Mouse (Mus musculus) forebrain, embryonic 14.5 days (tissue): Measurements from ENCODE around the gene Zfp954. TPM values are rescaled to one million over a fixed set of nuclear protein-coding genes. Genes with fewer than 3 reads are reported as not detected.
"Not testable (repeated sequence)": the region's sequence is repeated elsewhere in the genome, so short reads cannot be mapped to it uniquely, and the experiment has no call there.

Source experiments
- ATAC-seq: fragments of 200-750 bp; cut with Nextera tagmentation; 2 replicates; pipeline ENCODE4 v1.8.0; 2017; ENCODE audit warnings: mild to moderate bottlenecking, moderate library complexity
- DNase-seq: peaks from one replicate; pipeline ENCODE4 v3.0.0-alpha.2; 2015; ENCODE audit warnings: low spot score
- H3K27ac ChIP-seq: fragments of 300-500 bp; sonication (generic); 2 replicates; pipeline ENCODE4 v1.5.1; 2014; ENCODE audit warnings: low read depth, mild to moderate bottlenecking, control low read depth, low read length, moderate library complexity
- H3K27me3 ChIP-seq: fragments of 300-500 bp; sonication (generic); replicated peaks from 2 replicates; pipeline ENCODE4 v1.6.1; 2014; ENCODE audit warnings: low read length, control low read depth, mixed read lengths; ENCODE audit not compliant: control insufficient read depth, insufficient read depth
- H3K36me3 ChIP-seq: fragments of 300-500 bp; sonication (generic); 2 replicates; pipeline ENCODE4 v1.6.1; 2014; ENCODE audit warnings: low read length, control low read depth; ENCODE audit not compliant: control insufficient read depth, insufficient read depth
- H3K4me1 ChIP-seq: fragments of 300-500 bp; sonication (generic); 2 replicates; pipeline ENCODE4 v1.6.1; 2014; ENCODE audit warnings: antibody characterized with exemption, low read length, control low read depth; ENCODE audit not compliant: control insufficient read depth, insufficient read depth
- H3K4me2 ChIP-seq: fragments of 300-500 bp; sonication (generic); 2 replicates; pipeline ENCODE4 v1.6.1; 2014; ENCODE audit warnings: mild to moderate bottlenecking, control low read depth, low read length
- H3K4me3 ChIP-seq: fragments of 300-500 bp; sonication (generic); 2 replicates; pipeline ENCODE4 v1.5.1; 2014; ENCODE audit warnings: low read depth, low read length, control low read depth
- H3K9ac ChIP-seq: fragments of 300-500 bp; sonication (generic); 2 replicates; pipeline ENCODE4 v1.6.1; 2014; ENCODE audit warnings: mild to moderate bottlenecking, low read length, control low read depth, moderate library complexity
- H3K9me3 ChIP-seq: fragments of 300-500 bp; sonication (generic); replicated peaks from 2 replicates; pipeline ENCODE4 v1.6.1; 2016; ENCODE audit warnings: low read length, control low read depth, mixed read lengths; ENCODE audit not compliant: control insufficient read depth
- WGBS: fragments of 180-500 bp; shearing (Covaris S2); extraction: QIAGEN DNeasy Blood & Tissue Kit; methylation state at CpG from one replicate; pipeline ENCODE4 v1.1.7; 2014; 5-methylcytosine and 5-hydroxymethylcytosine counted together
- polyA plus RNA-seq: library from polyadenylated mRNA; unstranded; fragments of >200 nt; fragmentation: Nextera tagmentation; extraction: Ambion mirVana; gene quantifications from 2 replicates; pipeline ENCODE4 v1.2.1, GENCODE M21; 2014

Zfp954 gene
- 32.9 and 35.5 TPM in 2 replicates for polyA plus RNA-seq

- peaks cover 7% of the 10 kb centered on the region for H3K4me1 ChIP-seq
- DNase-seq (peak; percentile 94), ATAC-seq (peak; percentile 93)
- under 1% methylated on average over 30 of the region's 30 CpGs for WGBS
- H3K27me3 ChIP-seq: no peaks in the 10 kb centered on the region
- H3K9ac ChIP-seq: peak within 1 kb of the TSS; percentile 77
- H3K4me3 ChIP-seq: peak within 1 kb of the TSS; percentile 60
- H3K4me2 ChIP-seq: peak within 1 kb of the TSS; percentile 64
- no peaks in the 10 kb centered on the region for H3K9me3 ChIP-seq
- peaks cover 23% of the 10 kb centered on the region for H3K36me3 ChIP-seq
- no peak within 1 kb of the TSS for H3K27ac ChIP-seq
These were observed at the start of gene Zfp954 for GRCm38 (mm10) chr7:7120921-7121601. Zfp954 (minus strand) TSS chr7:7121488.

- Histone ChIP-seq H3K36me3 (no peaks in the 10 kb centered on the region), H3K9me3 (no peaks in the 10 kb centered on the region), H3K27me3 (no peaks in the 10 kb centered on the region), H3K4me2 (no peak overlapping the region), H3K27ac (no peak overlapping the region), H3K4me3 (no peak overlapping the region), H3K4me1 (no peaks in the 10 kb centered on the region), H3K9ac (no peak overlapping the region)
- ATAC-seq (no peak), DNase-seq (no peak)
- WGBS: 92% methylated on average over 15 of the region's 15 CpGs
These were observed 24.8 kb upstream of the Zfp954 start for GRCm38 (mm10) chr7:7145991-7146608.

GRCm38 (mm10) chr7:7144215-7144614, 22.9 kb upstream of the Zfp954 start:
- Histone ChIP-seq H3K9me3 (no peaks in the 10 kb centered on the region), H3K4me1 (no peaks in the 10 kb centered on the region), H3K4me3 (no peak overlapping the region), H3K9ac (no peak overlapping the region), H3K27me3 (no peaks in the 10 kb centered on the region), H3K27ac (no peak overlapping the region), H3K36me3 (no peaks in the 10 kb centered on the region), H3K4me2 (no peak overlapping the region)
- no peak for DNase-seq
- 97% methylated on average over 1 of the region's 1 CpGs for WGBS
- ATAC-seq: no peak

GRCm38 (mm10) chr7:7136379-7136866, 15.1 kb upstream of the Zfp954 start, which contains the start of gene Zfp773:
Zfp773 (minus strand) TSS chr7:7136755.
- H3K27me3 ChIP-seq: no peaks in the 10 kb centered on the region
- WGBS: 7% methylated on average over 16 of the region's 16 CpGs
- ATAC-seq: peak; percentile 97
- H3K4me3 ChIP-seq: peak within 1 kb of the TSS; percentile 48
- H3K4me1 ChIP-seq: no peaks in the 10 kb centered on the region
- DNase-seq: peak; percentile 90
- peaks cover 18% of the 10 kb centered on the region for H3K36me3 ChIP-seq
- no peaks in the 10 kb centered on the region for H3K9me3 ChIP-seq
- peak within 1 kb of the TSS; percentile 65 for H3K4me2 ChIP-seq
- H3K27ac ChIP-seq: peak within 1 kb of the TSS; percentile 76
- peak within 1 kb of the TSS; percentile 75 for H3K9ac ChIP-seq

GRCm38 (mm10) chr7:7132751-7133150, 11.5 kb upstream of the Zfp954 start:
- H3K9ac ChIP-seq: no peak overlapping the region
- no peak for ATAC-seq
- no peak overlapping the region for H3K4me2 ChIP-seq
- no peak overlapping the region for H3K4me3 ChIP-seq
- peaks cover 25% of the 10 kb centered on the region for H3K36me3 ChIP-seq
- H3K27me3 ChIP-seq: no peaks in the 10 kb centered on the region
- H3K27ac ChIP-seq: no peak overlapping the region
- no peaks in the 10 kb centered on the region for H3K9me3 ChIP-seq
- no peak for DNase-seq
- no peaks in the 10 kb centered on the region for H3K4me1 ChIP-seq
- 67% methylated on average over 8 of the region's 8 CpGs for whole genome bisulfite sequencing

GRCm38 (mm10) chr7:7130491-7131124, 9.3 kb upstream of the Zfp954 start:
- peaks cover 25% of the 10 kb centered on the region for H3K36me3 ChIP-seq
- not testable (repeated sequence) for ATAC-seq, H3K27ac ChIP-seq, H3K9ac ChIP-seq, H3K4me3 ChIP-seq, H3K9me3 ChIP-seq, H3K27me3 ChIP-seq, DNase-seq, H3K4me2 ChIP-seq, H3K4me1 ChIP-seq
- 95% methylated on average over 14 of the region's 15 CpGs for WGBS

GRCm38 (mm10) chr7:7121602-7121980, 303 bp upstream of the Zfp954 start:
- H3K27ac ChIP-seq: no peak overlapping the region
- no peaks in the 10 kb centered on the region for H3K9me3 ChIP-seq
- H3K36me3 ChIP-seq: peaks cover 17% of the 10 kb centered on the region
- peaks cover 7% of the 10 kb centered on the region for H3K4me1 ChIP-seq
- H3K4me3 ChIP-seq: peak overlapping the region; percentile 60
- peak overlapping the region; percentile 64 for H3K4me2 ChIP-seq
- no peak for DNase-seq
- no peak overlapping the region for H3K9ac ChIP-seq
- H3K27me3 ChIP-seq: no peaks in the 10 kb centered on the region
- 55% methylated on average over 6 of the region's 6 CpGs for WGBS
- no peak; the same call in 1 of the 2 replicates for ATAC-seq

GRCm38 (mm10) chr7:7118441-7118840, 2.8 kb downstream of the Zfp954 start:
- Histone ChIP-seq H3K4me1 (peaks cover 7% of the 10 kb centered on the region), H3K4me3 (no peak overlapping the region), H3K4me2 (no peak overlapping the region), H3K9me3 (no peaks in the 10 kb centered on the region), H3K9ac (no peak overlapping the region), H3K27ac (no peak overlapping the region), H3K36me3 (peaks cover 43% of the 10 kb centered on the region), H3K27me3 (no peaks in the 10 kb centered on the region)
- DNase-seq (no peak), ATAC-seq (no peak)
- WGBS: 94% methylated on average over 2 of the region's 2 CpGs
